Mouse (Mus musculus): ENCODE measurements at regions not wholly inside any gene's neighbourhood (a gene's known extent, or its start where the extent isn't known, plus 50 kb on each side); places are given as distances from the start of the nearest gene placed in this dataset.

- in situ Hi-C loops (cut with MboI; ENCODE audit: low pct_unique_long_range_greater_than_20kb in 1 of 2, low sequenced_read_pairs in 2 of 2, unreplicated experiment in 1 of 2): no loop called here
These were observed 59.9 kb upstream of the Gas1 start for GRCm38 (mm10) chr13:60237091-60237490.

GRCm38 (mm10) chr13:60242447-60243109, 65.4 kb upstream of the Gas1 start:
- in situ Hi-C loops (cut with MboI; ENCODE audit: low pct_unique_long_range_greater_than_20kb in 1 of 2, low sequenced_read_pairs in 2 of 2, unreplicated experiment in 1 of 2): no loop called here

- in situ Hi-C loops (cut with MboI; ENCODE audit: low pct_unique_long_range_greater_than_20kb in 1 of 2, low sequenced_read_pairs in 2 of 2, unreplicated experiment in 1 of 2): no loop called here
These were observed 65.9 kb upstream of the Gas1 start for GRCm38 (mm10) chr13:60243110-60243481.

GRCm38 (mm10) chr13:60255162-60255561, 78.0 kb upstream of the Gas1 start:
- in situ Hi-C loops (cut with MboI; ENCODE audit: low pct_unique_long_range_greater_than_20kb in 1 of 2, low sequenced_read_pairs in 2 of 2, unreplicated experiment in 1 of 2): loop anchor here (25.0 kb wide), 1 partner anchor 368 kb away; no protein-coding TSS in a partner anchor

- in situ Hi-C loops (cut with MboI; ENCODE audit: low pct_unique_long_range_greater_than_20kb in 1 of 2, low sequenced_read_pairs in 2 of 2, unreplicated experiment in 1 of 2): loop anchor here (25.0 kb wide), 1 partner anchor 368 kb away; no protein-coding TSS in a partner anchor
These were observed 78.5 kb upstream of the Gas1 start for GRCm38 (mm10) chr13:60255715-60256114.

- in situ Hi-C loops (cut with MboI; ENCODE audit: low pct_unique_long_range_greater_than_20kb in 1 of 2, low sequenced_read_pairs in 2 of 2, unreplicated experiment in 1 of 2): loop anchor here (25.0 kb wide), 1 partner anchor 370 kb away; no protein-coding TSS in a partner anchor
These were observed 79.8 kb upstream of the Gas1 start for GRCm38 (mm10) chr13:60256997-60257396.

GRCm38 (mm10) chr13:60257878-60258277, 80.7 kb upstream of the Gas1 start:
- in situ Hi-C loops (cut with MboI; ENCODE audit: low pct_unique_long_range_greater_than_20kb in 1 of 2, low sequenced_read_pairs in 2 of 2, unreplicated experiment in 1 of 2): loop anchor here (25.0 kb wide), 1 partner anchor 371 kb away; no protein-coding TSS in a partner anchor

GRCm38 (mm10) chr13:60262449-60263028, 85.4 kb upstream of the Gas1 start:
- in situ Hi-C loops (cut with MboI; ENCODE audit: low pct_unique_long_range_greater_than_20kb in 1 of 2, low sequenced_read_pairs in 2 of 2, unreplicated experiment in 1 of 2): loop anchor here (5.0 to 25.0 kb wide), 2 partner anchors 105 to 375 kb away; no protein-coding TSS in a partner anchor

- in situ Hi-C loops (cut with MboI; ENCODE audit: low pct_unique_long_range_greater_than_20kb in 1 of 2, low sequenced_read_pairs in 2 of 2, unreplicated experiment in 1 of 2): loop anchor here (5.0 to 25.0 kb wide), 2 partner anchors 107 to 377 kb away; no protein-coding TSS in a partner anchor
These were observed 87.3 kb upstream of the Gas1 start for GRCm38 (mm10) chr13:60264504-60264903.

- in situ Hi-C loops (cut with MboI; ENCODE audit: low pct_unique_long_range_greater_than_20kb in 1 of 2, low sequenced_read_pairs in 2 of 2, unreplicated experiment in 1 of 2): loop anchor here (25.0 kb wide), 1 partner anchor 380 kb away; no protein-coding TSS in a partner anchor
These were observed 90.4 kb upstream of the Gas1 start for GRCm38 (mm10) chr13:60267557-60267956.

- in situ Hi-C loops (cut with MboI; ENCODE audit: low pct_unique_long_range_greater_than_20kb in 1 of 2, low sequenced_read_pairs in 2 of 2, unreplicated experiment in 1 of 2): loop anchor here (25.0 kb wide), 1 partner anchor 381 kb away; no protein-coding TSS in a partner anchor
These were observed 91.1 kb upstream of the Gas1 start for GRCm38 (mm10) chr13:60268256-60268655.

- in situ Hi-C loops (cut with MboI; ENCODE audit: low pct_unique_long_range_greater_than_20kb in 1 of 2, low sequenced_read_pairs in 2 of 2, unreplicated experiment in 1 of 2): loop anchor here (25.0 kb wide), 1 partner anchor 382 kb away; no protein-coding TSS in a partner anchor
These were observed 92.3 kb upstream of the Gas1 start for GRCm38 (mm10) chr13:60269406-60269841.

GRCm38 (mm10) chr13:60270526-60270925, 93.4 kb upstream of the Gas1 start:
- in situ Hi-C loops (cut with MboI; ENCODE audit: low pct_unique_long_range_greater_than_20kb in 1 of 2, low sequenced_read_pairs in 2 of 2, unreplicated experiment in 1 of 2): loop anchor here (25.0 kb wide), 1 partner anchor 383 kb away; no protein-coding TSS in a partner anchor

- in situ Hi-C loops (cut with MboI; ENCODE audit: low pct_unique_long_range_greater_than_20kb in 1 of 2, low sequenced_read_pairs in 2 of 2, unreplicated experiment in 1 of 2): loop anchor here (25.0 kb wide), 1 partner anchor 386 kb away; no protein-coding TSS in a partner anchor
These were observed 96.2 kb upstream of the Gas1 start for GRCm38 (mm10) chr13:60273331-60273730.

- in situ Hi-C loops (cut with MboI; ENCODE audit: low pct_unique_long_range_greater_than_20kb in 1 of 2, low sequenced_read_pairs in 2 of 2, unreplicated experiment in 1 of 2): no loop called here
These were observed 105.5 kb upstream of the Gas1 start for GRCm38 (mm10) chr13:60282543-60283251.

GRCm38 (mm10) chr13:60286525-60287224, 109.5 kb upstream of the Gas1 start:
- in situ Hi-C loops (cut with MboI; ENCODE audit: low pct_unique_long_range_greater_than_20kb in 1 of 2, low sequenced_read_pairs in 2 of 2, unreplicated experiment in 1 of 2): no loop called here

GRCm38 (mm10) chr13:60289650-60290049, 112.5 kb upstream of the Gas1 start:
- in situ Hi-C loops (cut with MboI; ENCODE audit: low pct_unique_long_range_greater_than_20kb in 1 of 2, low sequenced_read_pairs in 2 of 2, unreplicated experiment in 1 of 2): no loop called here

GRCm38 (mm10) chr13:60290820-60291219, 113.7 kb upstream of the Gas1 start:
- in situ Hi-C loops (cut with MboI; ENCODE audit: low pct_unique_long_range_greater_than_20kb in 1 of 2, low sequenced_read_pairs in 2 of 2, unreplicated experiment in 1 of 2): no loop called here

Measured in mouse embryonic stem cell (cell line).